ENCODE assay signal across 10 mouse cellular contexts in genomic region chr15:88618008-88618773, GRCm38 (mm10). TPM values are rescaled to one million over a fixed set of nuclear protein-coding genes. Genes with fewer than 3 reads are reported as not detected.
A peak's percentile ranks its signal among the peaks of the same experiment; 100 is the strongest.
DNase-seq lines count a peak whose midpoint lies in the region; ATAC-seq and TF ChIP-seq lines count a peak whose summit lies in the region.
"Had no signal": no experiment of that assay in that cellular context is flagged by ENCODE, and none has a peak within 500 bp of the region (broad histone marks: within the 10 kb centered on the region; RNA-seq: fewer than 3 reads in every experiment).

No protein-coding gene starts in this region.

- TF ChIP-seq RAD21 in CH12.LX (IDR thresholded peaks at IDR 0.05; ENCODE audit: low read depth, low read length): peak; percentile 40

- H3K9ac ChIP-seq in CH12.LX (ENCODE audit: insufficient read depth, low read depth): no peak overlapping the region
- H3K9ac ChIP-seq in limb, embryonic 11.5 days (ENCODE audit: low read length): no peak overlapping the region

- peaks cover 56% of the 10 kb centered on the region for H3K27me3 ChIP-seq in CH12.LX (replicated peaks)
- no peaks in the 10 kb centered on the region for H3K27me3 ChIP-seq in limb, embryonic 11.5 days (ENCODE audit: control insufficient read depth, insufficient read depth, low read length)

- in situ Hi-C loops in CH12.LX (cut with MboI; ENCODE audit: low pct_ligation_motif_present, low pct_unique_long_range_greater_than_20kb, low sequenced_read_pairs): no loop called here

- peak; percentile 2 for DNase-seq in heart, adult 8-10 months (ENCODE audit: low spot score)
- DNase-seq in heart, postnatal 25 days (ENCODE audit: low spot score): no peak
- DNase-seq in CH12.LX (ENCODE audit: extremely low read depth): peak; percentile 11
- peak; percentile 91 for DNase-seq in cerebellum, adult 8-10 months
- peak; percentile 19 to 30 for DNase-seq in frontal cortex, postnatal 25 days (ENCODE audit: low spot score in 2 of 2)
- DNase-seq in limb, embryonic 11.5 days (ENCODE audit: low spot score): peak; percentile 59
- no peak for DNase-seq in spleen, postnatal 14 days (ENCODE audit: low spot score in 2 of 2)
- DNase-seq in gastrocnemius, postnatal 36 days: no peak

- H3K9me3 ChIP-seq in CH12.LX (replicated peaks; ENCODE audit: low read length): no peaks in the 10 kb centered on the region
- H3K9me3 ChIP-seq in limb, embryonic 11.5 days (ENCODE audit: control insufficient read depth, low read length): no peaks in the 10 kb centered on the region

- dilution Hi-C loops in CH12.LX (cut with MboI; ENCODE audit: extremely low pct_ligation_motif_present, extremely low pct_unique_long_range_greater_than_20kb, low sequenced_read_pairs): no loop called here

- TF ChIP-seq POLR2A in CH12.LX (IDR thresholded peaks at IDR 0.05; ENCODE audit: low read depth, low read length): no peak

- 50% methylated on average over 17 of the region's 17 CpGs for WGBS in limb, embryonic 11.5 days

- H3K4me2 ChIP-seq in CH12.LX (ENCODE audit: insufficient read depth, low read depth, poor library complexity, severe bottlenecking): no peak overlapping the region
- no peak overlapping the region for H3K4me2 ChIP-seq in limb, embryonic 11.5 days (ENCODE audit: low read depth, severe bottlenecking)

- no peaks in the 10 kb centered on the region for H3K36me3 ChIP-seq in CH12.LX (replicated peaks in 1 of 2; ENCODE audit: control insufficient read depth in 1 of 2, insufficient read depth in 1 of 2, low read length in 1 of 2)
- H3K36me3 ChIP-seq in limb, embryonic 11.5 days (ENCODE audit: control insufficient read depth, insufficient read depth, low read length): no peaks in the 10 kb centered on the region

- peak in 1 of 2 experiments; percentile 59; a peak in 2 of 4 replicates for TF ChIP-seq CTCF in CH12.LX (conservative IDR thresholded peaks at IDR 0.05 in 1 of 2, IDR thresholded peaks at IDR 0.05 in 1 of 2; ENCODE audit: low read depth in 2 of 2, low read length in 2 of 2)

- H3K4me1 ChIP-seq in CH12.LX (ENCODE audit: control insufficient read depth in 1 of 2, insufficient read depth in 2 of 2): no peaks in the 10 kb centered on the region
- no peaks in the 10 kb centered on the region for H3K4me1 ChIP-seq in limb, embryonic 11.5 days (ENCODE audit: control insufficient read depth, insufficient read depth, low read length)

- TF ChIP-seq EP300 in CH12.LX (IDR thresholded peaks at IDR 0.05; ENCODE audit: low read length): no peak

- ATAC-seq in limb, embryonic 11.5 days (ENCODE audit: insufficient number of reproducible peaks, low FRiP score, low TSS enrichment, low read depth): no peak

- no peak overlapping the region for H3K27ac ChIP-seq in CH12.LX (ENCODE audit: insufficient read depth, low read depth)
- no peak overlapping the region for H3K27ac ChIP-seq in limb, embryonic 11.5 days (replicated peaks; ENCODE audit: low read depth, low read length)

- intact Hi-C loops in heart, postnatal 25 days (cut with DNase I): no loop called here
- intact Hi-C loops in gastrocnemius, postnatal 36 days (cut with DNase I): no loop called here

- H3K4me3 ChIP-seq in CH12.LX (replicated peaks in 1 of 3; ENCODE audit: low read depth in 2 of 3, low read length in 2 of 3, poor library complexity in 1 of 3): no peak overlapping the region
- no peak overlapping the region for H3K4me3 ChIP-seq in limb, embryonic 11.5 days (ENCODE audit: low read depth, low read length)

- no peaks in the 10 kb centered on the region for H3K79me2 ChIP-seq in CH12.LX (replicated peaks; ENCODE audit: control insufficient read depth, extremely low read depth, insufficient read depth, poor library complexity, severe bottlenecking)

TF ChIP-seq in CH12.LX, 34 proteins besides CTCF, POLR2A, EP300 and RAD21:
- no peak for TF ChIP-seq USF1 (IDR thresholded peaks at IDR 0.05; ENCODE audit: low read depth, low read length)
- no peak for TF ChIP-seq UBTF (IDR thresholded peaks at IDR 0.05; ENCODE audit: low read depth, low read length)
- no peak for TF ChIP-seq CHD2 (IDR thresholded peaks at IDR 0.05; ENCODE audit: low read length)
- no peak for TF ChIP-seq HCFC1 (IDR thresholded peaks at IDR 0.05; ENCODE audit: low read depth, low read length)
- TF ChIP-seq JUN (IDR thresholded peaks at IDR 0.05; ENCODE audit: insufficient read depth, low read depth, low read length): no peak
- no peak for TF ChIP-seq GABPA (IDR thresholded peaks at IDR 0.05; ENCODE audit: insufficient replicate concordance, low read depth, low read length)
- no peak for TF ChIP-seq BHLHE40 (IDR thresholded peaks at IDR 0.05; ENCODE audit: low read depth, low read length)

RNA-seq across cellular contexts. Expression of gene Zdhhc25, which starts 18.1 kb away (rescaled TPM):
- total RNA-seq in heart, adult 8-10 months (2022): not detected
- total RNA-seq in heart, postnatal 25 days (2021): not detected
- total RNA-seq in CH12.LX (2012; rRNA removed) (not detected in 2 replicates), CH12.LX (2014; rRNA removed) (not detected in 2 replicates)
- polyA plus RNA-seq in CH12.LX (2012; ENCODE audit: insufficient read length, low read depth): not detected in 2 replicates
- not detected in 2 replicates for polyA plus RNA-seq in limb, embryonic 11.5 days (2014; fragmentation: Nextera tagmentation; extraction: Ambion mirVana)
- not detected for total RNA-seq in gastrocnemius, postnatal 36 days (2021)
- total RNA-seq: gastrocnemius, postnatal 4 days had no signal
- polyA plus RNA-seq: lung, embryonic 16.5 days had no signal

Comparison
In these comparisons a context has a peak if more than half of its experiments do, and no peak if none do; other contexts are left out.
1. DNase-seq: peak in heart, adult 8-10 months (single experiment), CH12.LX (single experiment), cerebellum, adult 8-10 months (single experiment), frontal cortex, postnatal 25 days (2 of 2) and limb, embryonic 11.5 days (single experiment); none in heart, postnatal 25 days (single experiment), spleen, postnatal 14 days (0 of 2) and gastrocnemius, postnatal 36 days (0 of 2).